In genomic region chr5:86730587-86730986, GRCm38 (mm10) we compare ENCODE assay signal across 21 mouse cellular contexts. TPM values are rescaled to one million over a fixed set of nuclear protein-coding genes. Genes with fewer than 3 reads are reported as not detected.
DNase-seq lines count a peak whose midpoint lies in the region; ATAC-seq lines count a peak whose summit lies in the region.
"Had no signal": no experiment of that assay in that cellular context is flagged by ENCODE, and none has a peak within 500 bp of the region (broad histone marks: within the 10 kb centered on the region; RNA-seq: fewer than 3 reads in every experiment).

No protein-coding gene starts in this region.

- no peak overlapping the region for H3K4me2 ChIP-seq in heart, embryonic 14.5 days (ENCODE audit: low read length)
- H3K4me2 ChIP-seq: heart, embryonic 15.5 days; neural tube, embryonic 13.5 days had no signal

- H3K9ac ChIP-seq in heart, embryonic 14.5 days (ENCODE audit: low read length): no peak overlapping the region
- H3K9ac ChIP-seq: heart, embryonic 15.5 days; neural tube, embryonic 13.5 days had no signal

- WGBS in heart, embryonic 14.5 days: 26% methylated on average over 4 of the region's 4 CpGs

- no peaks in the 10 kb centered on the region for H3K27me3 ChIP-seq in heart, embryonic 14.5 days (ENCODE audit: control insufficient read depth, insufficient read depth, low read length)
- H3K27me3 ChIP-seq: heart, embryonic 15.5 days; neural tube, embryonic 13.5 days had no signal

- no peaks in the 10 kb centered on the region for H3K4me1 ChIP-seq in heart, embryonic 14.5 days (ENCODE audit: control insufficient read depth in 2 of 2, insufficient read depth in 2 of 2, low read length in 2 of 2)
- H3K4me1 ChIP-seq: heart, embryonic 15.5 days; neural tube, embryonic 13.5 days had no signal

- ATAC-seq in heart, embryonic 14.5 days (ENCODE audit: insufficient number of reproducible peaks, insufficient read depth, low FRiP score, low read depth): peak; percentile 43; the same call in 1 of the 2 replicates

- no peak for DNase-seq in heart, postnatal 14 days
- DNase-seq in ES-CJ7 (ENCODE audit: low read depth, low spot score) (peak; percentile 14), ZHBTc4 (ENCODE audit: low read depth, low spot score) (peak; percentile 6)
- DNase-seq in forelimb bud, embryonic 11.5 days (ENCODE audit: low read depth, low spot score): peak; percentile 5
- no peak for DNase-seq in adrenal gland, postnatal 25 days
- no peak for DNase-seq in kidney, postnatal 14 days
- DNase-seq: adrenal gland, postnatal 10 days; cerebellum, postnatal 25 days; liver; lung, adult 2 months; spleen, adult 18-20 months had no signal

- intact Hi-C loops in heart, postnatal 14 days (cut with DNase I): no loop called here

- no peak overlapping the region for H3K4me3 ChIP-seq in heart, embryonic 14.5 days (ENCODE audit: control insufficient read depth in 1 of 2, insufficient read depth in 1 of 2, low read depth in 1 of 2, low read length in 2 of 2)
- H3K4me3 ChIP-seq: heart, embryonic 15.5 days; neural tube, embryonic 13.5 days had no signal

- H3K36me3 ChIP-seq in heart, embryonic 14.5 days (ENCODE audit: control insufficient read depth, insufficient read depth, low read length): no peaks in the 10 kb centered on the region
- H3K36me3 ChIP-seq: heart, embryonic 15.5 days; neural tube, embryonic 13.5 days had no signal

- no peaks in the 10 kb centered on the region for H3K9me3 ChIP-seq in heart, embryonic 14.5 days (ENCODE audit: control insufficient read depth, low read length)
- H3K9me3 ChIP-seq: heart, embryonic 15.5 days; neural tube, embryonic 13.5 days had no signal

- H3K27ac ChIP-seq in heart, embryonic 14.5 days (replicated peaks in 1 of 2; ENCODE audit: control insufficient read depth in 1 of 2, insufficient read depth in 1 of 2, low read depth in 2 of 2, low read length in 2 of 2): 0 out of 4 replicates have a peak overlapping the region, but pooled peaks of 1 of the 2 experiments have one; percentile 8
- H3K27ac ChIP-seq: heart, embryonic 15.5 days; neural tube, embryonic 13.5 days had no signal

RNA-seq across cellular contexts. Expression of gene Tmprss11e, which starts 15.0 kb away (rescaled TPM):
- not detected in 2 replicates for polyA plus RNA-seq in heart, embryonic 14.5 days (2014; fragmentation: Nextera tagmentation; extraction: Ambion mirVana)
- total RNA-seq in heart, postnatal 14 days (2021): not detected
- total RNA-seq in adrenal gland, postnatal 25 days (2021): not detected in 2 replicates
- total RNA-seq: adrenal gland, postnatal 10 days; gastrocnemius, adult 8-10 months; layer of hippocampus, adult 18-20 months; left cerebral cortex, adult 8-10 months; megakaryocyte, adult 5-6 weeks; midbrain, postnatal 0 days had no signal
- polyA plus RNA-seq: forebrain, embryonic 11.5 days; heart, embryonic 15.5 days; kidney, embryonic 14.5 days; midbrain, postnatal 0 days; neural tube, embryonic 13.5 days had no signal

RNA-seq across cellular contexts. Expression of gene Tmprss11b, which starts 54.4 kb away (rescaled TPM):
- polyA plus RNA-seq in heart, embryonic 14.5 days (2014; fragmentation: Nextera tagmentation; extraction: Ambion mirVana): not detected in 2 replicates
- not detected for total RNA-seq in heart, postnatal 14 days (2021)
- total RNA-seq in adrenal gland, postnatal 25 days (2021): not detected in 2 replicates
- total RNA-seq: adrenal gland, postnatal 10 days; gastrocnemius, adult 8-10 months; layer of hippocampus, adult 18-20 months; left cerebral cortex, adult 8-10 months; megakaryocyte, adult 5-6 weeks; midbrain, postnatal 0 days had no signal
- polyA plus RNA-seq: forebrain, embryonic 11.5 days; heart, embryonic 15.5 days; kidney, embryonic 14.5 days; midbrain, postnatal 0 days; neural tube, embryonic 13.5 days had no signal

Comparison
In these comparisons a context has a peak if more than half of its experiments do, and no peak if none do; other contexts are left out.
1. DNase-seq: peak in ES-CJ7 (single experiment), ZHBTc4 (single experiment) and forelimb bud, embryonic 11.5 days (single experiment); none in heart, postnatal 14 days (0 of 2), adrenal gland, postnatal 25 days (single experiment) and kidney, postnatal 14 days (single experiment).